Mouse (Mus musculus) liver, embryonic 14 days (tissue): ENCODE results near the gene Slc16a7. TPM values are rescaled to one million over a fixed set of nuclear protein-coding genes. Genes with fewer than 3 reads are reported as not detected.

ENCODE experiments used
- polyA plus RNA-seq: library from polyadenylated mRNA; depleted of rRNA; stranded (reverse); fragments of >200 nt; gene quantifications from 2 replicates; pipeline ENCODE4 v1.2.3, GENCODE M21; 2012; rRNA removed

The Slc16a7 gene
- 4.3 and 5.2 TPM in 2 replicates for polyA plus RNA-seq

DNA sequence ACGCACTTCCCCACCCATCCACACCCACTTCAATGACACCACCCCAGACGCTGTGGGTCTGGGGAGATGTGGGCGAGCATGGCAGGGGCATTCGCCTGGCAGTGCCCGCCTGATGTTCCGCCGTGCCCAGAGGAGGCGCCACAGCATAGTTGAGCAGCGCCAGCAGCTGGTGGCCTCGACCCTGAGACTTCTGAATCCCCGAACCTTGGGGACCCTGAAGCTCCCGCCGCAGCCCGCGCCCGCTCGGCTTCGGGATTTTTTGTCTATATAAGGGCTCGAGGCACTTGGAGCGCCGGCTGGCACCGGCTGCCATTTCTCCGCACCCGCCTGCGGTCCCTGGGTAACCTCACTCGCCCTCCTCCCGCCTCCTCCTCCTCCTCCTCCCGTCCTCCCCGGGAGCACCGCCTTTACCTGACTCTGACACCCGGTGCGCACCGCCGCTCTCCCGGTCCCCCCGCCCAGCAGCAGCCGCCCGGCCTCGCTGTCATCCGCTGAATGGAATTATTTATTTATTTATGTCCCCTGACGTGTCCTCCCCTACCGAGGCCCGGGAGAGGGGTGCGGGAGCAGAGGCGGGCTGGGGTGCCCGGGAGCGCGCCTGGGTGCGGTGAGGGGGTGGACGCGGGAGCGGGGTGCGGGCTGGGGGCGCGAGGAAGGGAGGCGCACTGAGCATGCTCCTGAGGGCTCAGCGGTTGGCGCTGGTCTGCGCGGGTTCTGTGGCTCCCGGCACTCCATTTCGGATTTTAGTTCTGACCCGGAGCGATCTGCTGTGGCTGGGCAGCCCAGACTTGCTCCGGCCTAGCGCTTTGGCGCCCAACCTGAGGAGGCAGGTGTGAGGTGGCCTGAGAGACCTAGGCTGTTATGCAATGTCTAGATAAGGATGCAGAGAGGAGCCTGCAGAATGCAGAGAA is at the start of gene Slc16a7:
Gene Slc16a7, minus strand, starts transcription at position 590 of the 911 bp plus-strand sequence.

